In genomic region chr19:4535922-4536321, GRCm38 (mm10) we compare ENCODE assay signal across 36 mouse cellular contexts. TPM values are rescaled to one million over a fixed set of nuclear protein-coding genes. Genes with fewer than 3 reads are reported as not detected.
"Had no signal": no experiment of that assay in that cellular context is flagged by ENCODE, and none has a peak within 500 bp of the region (broad histone marks: within the 10 kb centered on the region; RNA-seq: fewer than 3 reads in every experiment).

No protein-coding gene starts in this region.

- H3K27ac ChIP-seq: gastrocnemius, adult 2 months; heart, embryonic 10.5 days; hindbrain, embryonic 13.5 days; hindbrain, embryonic 15.5 days; hindbrain, postnatal 0 days; kidney, embryonic 15.5 days; kidney, postnatal 0 days; limb, embryonic 13.5 days; limb, embryonic 15.5 days; liver, embryonic 13.5 days; liver, embryonic 15.5 days had no signal

- H3K4me1 ChIP-seq: heart, embryonic 10.5 days; heart, embryonic 12.5 days; hindbrain, embryonic 13.5 days; hindbrain, embryonic 15.5 days; limb, embryonic 13.5 days; limb, embryonic 15.5 days had no signal

- DNase-seq: gastrocnemius, adult 2 months; gastrocnemius, postnatal 10 days; gastrocnemius, postnatal 25 days; heart, adult 18-20 months; heart, postnatal 14 days; heart, postnatal 36 days; kidney, adult 11 months; kidney, adult 2 months; kidney, adult 9 months; kidney, postnatal 36 days; layer of hippocampus, adult 9-11 months; layer of hippocampus, postnatal 36 days; left cerebral cortex, postnatal 4 days; liver, embryonic 13.5 days had no signal

- H3K4me3 ChIP-seq: gastrocnemius, adult 2 months; heart, embryonic 10.5 days; heart, embryonic 12.5 days; hindbrain, embryonic 13.5 days; hindbrain, embryonic 15.5 days; kidney, embryonic 15.5 days; limb, embryonic 13.5 days; limb, embryonic 15.5 days; liver, embryonic 13.5 days; liver, embryonic 15.5 days had no signal

RNA-seq across cellular contexts. Expression of gene 2010003K11Rik, which starts 37.5 kb away (rescaled TPM):
- total RNA-seq: gastrocnemius, adult 2 months; gastrocnemius, postnatal 10 days; heart, adult 8-10 months; hematopoietic stem cell, adult 5-6 weeks; hindbrain, postnatal 0 days; layer of hippocampus, adult 18-20 months; layer of hippocampus, postnatal 14 days; layer of hippocampus, postnatal 36 days; left cerebral cortex, adult 18-20 months; left cerebral cortex, adult 8-10 months; left cerebral cortex, postnatal 10 days; left cerebral cortex, postnatal 25 days; left cerebral cortex, postnatal 4 days had no signal
- polyA plus RNA-seq: heart, embryonic 10.5 days; heart, embryonic 12.5 days; heart, embryonic 14.5 days; hindbrain, embryonic 11.5 days; hindbrain, embryonic 13.5 days; hindbrain, embryonic 15.5 days; intestine, embryonic 14.5 days; kidney, embryonic 15.5 days; limb, embryonic 11.5 days; limb, embryonic 13.5 days; limb, embryonic 15.5 days; liver, embryonic 13.5 days had no signal

RNA-seq across cellular contexts. Expression of gene Syt12, which starts 58.7 kb away (rescaled TPM):
- total RNA-seq: hematopoietic stem cell, adult 5-6 weeks had no signal
